8 mouse cellular contexts compared by ENCODE assay signal in the genomic region with DNA sequence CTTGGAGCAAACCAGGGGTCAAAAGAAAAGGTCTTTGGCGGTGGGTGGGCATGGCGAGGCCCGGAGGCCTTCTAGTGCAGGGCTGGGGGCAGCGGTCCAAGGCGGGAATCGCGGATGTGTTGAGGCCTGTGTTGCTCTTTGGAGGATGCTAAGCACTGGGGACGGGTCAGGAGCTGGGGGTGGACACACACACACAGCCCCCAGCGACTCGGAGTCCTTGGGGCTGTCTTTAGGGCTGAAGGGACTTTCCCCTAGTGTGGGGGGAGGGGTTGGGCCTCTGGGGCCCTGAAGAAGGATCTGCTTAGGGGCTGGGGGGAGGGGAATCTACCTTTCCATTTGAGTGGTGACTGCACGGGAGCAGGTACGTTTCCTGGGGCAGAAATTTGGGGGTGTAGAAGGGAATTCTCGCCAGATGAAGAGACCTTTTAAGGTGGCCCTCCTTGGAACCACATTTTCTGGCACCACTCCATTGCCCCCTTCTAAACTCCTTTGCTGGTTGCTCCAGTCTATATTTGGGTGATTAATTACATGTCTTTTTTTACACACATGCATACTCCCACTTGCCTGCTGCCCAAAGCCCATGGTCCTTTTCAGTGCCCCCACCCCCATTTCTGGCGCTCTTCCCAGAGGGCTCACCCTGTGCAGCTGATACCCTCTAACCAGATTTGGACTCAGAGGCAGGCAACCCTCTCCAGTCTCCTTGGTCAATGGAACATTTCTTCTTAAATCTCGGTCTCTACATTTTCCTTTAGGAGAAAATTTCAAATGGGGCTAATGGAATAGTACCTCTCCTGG. TPM values are rescaled to one million over a fixed set of nuclear protein-coding genes. Genes with fewer than 3 reads are reported as not detected.
DNase-seq lines count a peak whose midpoint lies in the region; ATAC-seq and TF ChIP-seq lines count a peak whose summit lies in the region.

No protein-coding gene starts in this region.

- H3K9ac ChIP-seq in neural tube, embryonic 11.5 days (ENCODE audit: low read length) = peak overlapping the region; percentile 77
- H3K9ac ChIP-seq in forebrain, embryonic 11.5 days (ENCODE audit: low read length) = peak overlapping the region; percentile 69
- H3K9ac ChIP-seq in hindbrain, postnatal 0 days (replicated peaks; ENCODE audit: low read length) = peak overlapping the region; percentile 66
- peak overlapping the region; percentile 69 for H3K9ac ChIP-seq in lung, embryonic 15.5 days

- no peaks in the 10 kb centered on the region for H3K9me3 ChIP-seq in neural tube, embryonic 11.5 days (ENCODE audit: control insufficient read depth, low read length)
- H3K9me3 ChIP-seq in forebrain, embryonic 11.5 days (ENCODE audit: control insufficient read depth, low read length) = no peaks in the 10 kb centered on the region
- no peaks in the 10 kb centered on the region for H3K9me3 ChIP-seq in hindbrain, postnatal 0 days (ENCODE audit: low read length)
- no peaks in the 10 kb centered on the region for H3K9me3 ChIP-seq in lung, embryonic 15.5 days

- no peak for TF ChIP-seq CTCF in hindbrain, postnatal 0 days (IDR thresholded peaks at IDR 0.05; ENCODE audit: low read depth)
- no peak for TF ChIP-seq CTCF in small intestine, adult 2 months (IDR thresholded peaks at IDR 0.05; ENCODE audit: extremely low read depth, insufficient read length, insufficient replicate concordance, low read depth, low read length)

- peak overlapping the region; percentile 53 for H3K4me3 ChIP-seq in neural tube, embryonic 11.5 days (ENCODE audit: low read depth, low read length)
- H3K4me3 ChIP-seq in forebrain, embryonic 11.5 days (ENCODE audit: low read depth, low read length) = peak overlapping the region; percentile 41
- H3K4me3 ChIP-seq in hindbrain, postnatal 0 days (ENCODE audit: low read length) = peak overlapping the region; percentile 53
- H3K4me3 ChIP-seq in lung, embryonic 15.5 days = peak overlapping the region; percentile 66
- peak overlapping the region; percentile 93 for H3K4me3 ChIP-seq in small intestine, adult 2 months (ENCODE audit: low read depth, low read length)

- ATAC-seq in neural tube, embryonic 11.5 days (ENCODE audit: insufficient read depth, low FRiP score, low TSS enrichment) = peak; percentile 65
- ATAC-seq in forebrain, embryonic 11.5 days (replicated peaks; ENCODE audit: low FRiP score) = peak; percentile 60
- ATAC-seq in hindbrain, postnatal 0 days = peak; percentile 71
- ATAC-seq in lung, embryonic 15.5 days (ENCODE audit: borderline replicate concordance, extremely low read depth, low FRiP score, low TSS enrichment) = peak; percentile 76

- no peaks in the 10 kb centered on the region for H3K27me3 ChIP-seq in neural tube, embryonic 11.5 days (ENCODE audit: control insufficient read depth, insufficient read depth, low read length)
- H3K27me3 ChIP-seq in forebrain, embryonic 11.5 days (ENCODE audit: control insufficient read depth, insufficient read depth, low read length) = no peaks in the 10 kb centered on the region
- no peaks in the 10 kb centered on the region for H3K27me3 ChIP-seq in hindbrain, postnatal 0 days (ENCODE audit: insufficient read depth, low read length)
- no peaks in the 10 kb centered on the region for H3K27me3 ChIP-seq in lung, embryonic 15.5 days
- no peaks in the 10 kb centered on the region for H3K27me3 ChIP-seq in small intestine, adult 2 months (ENCODE audit: control insufficient read depth, insufficient read depth, low read length)

- WGBS in neural tube, embryonic 11.5 days = 19% methylated on average over 14 of the region's 15 CpGs
- 24% methylated on average over 15 of the region's 15 CpGs for WGBS in forebrain, embryonic 11.5 days
- WGBS in hindbrain, postnatal 0 days = 28% methylated on average over 15 of the region's 15 CpGs
- 22% methylated on average over 15 of the region's 15 CpGs for WGBS in lung, embryonic 15.5 days
- WGBS in small intestine, adult 2 months = 24% methylated on average over 15 of the region's 15 CpGs

- H3K36me3 ChIP-seq in neural tube, embryonic 11.5 days (ENCODE audit: control insufficient read depth, insufficient read depth, low read length) = no peaks in the 10 kb centered on the region
- no peaks in the 10 kb centered on the region for H3K36me3 ChIP-seq in forebrain, embryonic 11.5 days (ENCODE audit: control insufficient read depth, insufficient read depth, low read length)
- no peaks in the 10 kb centered on the region for H3K36me3 ChIP-seq in hindbrain, postnatal 0 days (ENCODE audit: insufficient read depth, low read length)
- no peaks in the 10 kb centered on the region for H3K36me3 ChIP-seq in lung, embryonic 15.5 days
- H3K36me3 ChIP-seq in small intestine, adult 2 months (ENCODE audit: control insufficient read depth, insufficient read depth, low read length) = no peaks in the 10 kb centered on the region

- H3K27ac ChIP-seq in neural tube, embryonic 11.5 days (ENCODE audit: low read depth, low read length) = 0 out of 2 replicates have a peak overlapping the region, but pooled peaks have one; percentile 63
- no peak overlapping the region for H3K27ac ChIP-seq in forebrain, embryonic 11.5 days (ENCODE audit: low read depth, low read length)
- peak overlapping the region; percentile 80 for H3K27ac ChIP-seq in hindbrain, postnatal 0 days
- peak overlapping the region; percentile 33; the same call in 1 of the 2 replicates for H3K27ac ChIP-seq in lung, embryonic 15.5 days
- H3K27ac ChIP-seq in small intestine, adult 2 months (ENCODE audit: insufficient read depth, low read depth, low read length) = 0 out of 2 replicates have a peak overlapping the region, but pooled peaks have one; percentile 53

- TF ChIP-seq POLR2A in small intestine, adult 2 months (IDR thresholded peaks at IDR 0.05; ENCODE audit: low read depth, low read length) = no peak

- no peaks in the 10 kb centered on the region for H3K4me1 ChIP-seq in neural tube, embryonic 11.5 days (ENCODE audit: control insufficient read depth, insufficient read depth, low read length)
- no peaks in the 10 kb centered on the region; the same call in 1 of the 2 replicates for H3K4me1 ChIP-seq in forebrain, embryonic 11.5 days (replicated peaks; ENCODE audit: control insufficient read depth, insufficient read depth, low read length)
- no peaks in the 10 kb centered on the region for H3K4me1 ChIP-seq in hindbrain, postnatal 0 days (ENCODE audit: insufficient read depth, low read length)
- H3K4me1 ChIP-seq in lung, embryonic 15.5 days = 0 out of 2 replicates have a peak, but pooled peaks cover 4% of the 10 kb centered on the region
- H3K4me1 ChIP-seq in small intestine, adult 2 months (ENCODE audit: control insufficient read depth, insufficient read depth, insufficient read length, low read length) = no peaks in the 10 kb centered on the region

- no peak for DNase-seq in neural tube, embryonic 11.5 days (ENCODE audit: low spot score)
- DNase-seq in neural tube, embryonic 10.5 days (ENCODE audit: extremely low spot score, low spot score) = no peak
- peak; percentile 29 for DNase-seq in ZHBTc4 (ENCODE audit: low read depth, low spot score)
- DNase-seq in forebrain, embryonic 11.5 days (ENCODE audit: low spot score) = no peak
- DNase-seq in hindbrain, postnatal 0 days (ENCODE audit: low spot score) = peak; percentile 30
- DNase-seq in urinary bladder, adult 18-20 months (ENCODE audit: low spot score in 2 of 2) = no peak

- H3K4me2 ChIP-seq in neural tube, embryonic 11.5 days (ENCODE audit: low read depth) = peak overlapping the region; percentile 53
- H3K4me2 ChIP-seq in forebrain, embryonic 11.5 days (ENCODE audit: low read depth, low read length, severe bottlenecking) = peak overlapping the region; percentile 51
- peak overlapping the region; percentile 60 for H3K4me2 ChIP-seq in hindbrain, postnatal 0 days (ENCODE audit: low read depth, low read length)
- H3K4me2 ChIP-seq in lung, embryonic 15.5 days = peak overlapping the region; percentile 58

RNA-seq across cellular contexts. Expression of a gene that starts 0.7 kb away (rescaled TPM):
- polyA plus RNA-seq in neural tube, embryonic 11.5 days (2014; fragmentation: Nextera tagmentation; extraction: Ambion mirVana) = 18.1 and 21.3 TPM in 2 replicates
- polyA plus RNA-seq in forebrain, embryonic 11.5 days (2014; fragmentation: Nextera tagmentation; extraction: Ambion mirVana) = 16.9 and 21.0 TPM in 2 replicates
- total RNA-seq in hindbrain, postnatal 0 days (2014; rRNA removed) = 35.8 and 40.2 TPM in 2 replicates
- 5.3 and 5.5 TPM in 2 replicates for polyA plus RNA-seq in hindbrain, postnatal 0 days (2015; fragmentation: Nextera tagmentation; extraction: Ambion mirVana)
- 13.3 and 13.5 TPM in 2 replicates for polyA plus RNA-seq in lung, embryonic 15.5 days (2015; fragmentation: Nextera tagmentation; extraction: Ambion mirVana)
- 2.1 and 2.2 TPM in 2 replicates for polyA plus RNA-seq in small intestine, adult 2 months (2012; rRNA removed)

RNA-seq across cellular contexts. Expression of a gene that starts 6.5 kb away (rescaled TPM):
- not detected in 2 replicates for polyA plus RNA-seq in neural tube, embryonic 11.5 days (2014; fragmentation: Nextera tagmentation; extraction: Ambion mirVana)
- polyA plus RNA-seq in forebrain, embryonic 11.5 days (2014; fragmentation: Nextera tagmentation; extraction: Ambion mirVana) = not detected in 2 replicates
- total RNA-seq in hindbrain, postnatal 0 days (2014; rRNA removed) = not detected in 2 replicates
- polyA plus RNA-seq in hindbrain, postnatal 0 days (2015; fragmentation: Nextera tagmentation; extraction: Ambion mirVana) = not detected in 2 replicates
- polyA plus RNA-seq in lung, embryonic 15.5 days (2015; fragmentation: Nextera tagmentation; extraction: Ambion mirVana) = not detected in 2 replicates
- not detected in 2 replicates for polyA plus RNA-seq in small intestine, adult 2 months (2012; rRNA removed)

RNA-seq across cellular contexts. Expression of a gene that starts 50.4 kb away (rescaled TPM):
- not detected in 2 replicates for polyA plus RNA-seq in neural tube, embryonic 11.5 days (2014; fragmentation: Nextera tagmentation; extraction: Ambion mirVana)
- not detected in 2 replicates for polyA plus RNA-seq in forebrain, embryonic 11.5 days (2014; fragmentation: Nextera tagmentation; extraction: Ambion mirVana)
- not detected in 2 replicates for total RNA-seq in hindbrain, postnatal 0 days (2014; rRNA removed)
- polyA plus RNA-seq in hindbrain, postnatal 0 days (2015; fragmentation: Nextera tagmentation; extraction: Ambion mirVana) = not detected in 2 replicates
- polyA plus RNA-seq in lung, embryonic 15.5 days (2015; fragmentation: Nextera tagmentation; extraction: Ambion mirVana) = 0.17 TPM in 1 of 2 replicates, not detected in the other
- polyA plus RNA-seq in small intestine, adult 2 months (2012; rRNA removed) = not detected in 2 replicates

RNA-seq across cellular contexts. Expression of a gene that starts 50.4 kb away (rescaled TPM):
- polyA plus RNA-seq in neural tube, embryonic 11.5 days (2014; fragmentation: Nextera tagmentation; extraction: Ambion mirVana) = not detected in 2 replicates
- polyA plus RNA-seq in forebrain, embryonic 11.5 days (2014; fragmentation: Nextera tagmentation; extraction: Ambion mirVana) = not detected in 2 replicates
- total RNA-seq in hindbrain, postnatal 0 days (2014; rRNA removed) = not detected in 2 replicates
- polyA plus RNA-seq in hindbrain, postnatal 0 days (2015; fragmentation: Nextera tagmentation; extraction: Ambion mirVana) = not detected in 2 replicates
- not detected in 2 replicates for polyA plus RNA-seq in lung, embryonic 15.5 days (2015; fragmentation: Nextera tagmentation; extraction: Ambion mirVana)
- not detected in 2 replicates for polyA plus RNA-seq in small intestine, adult 2 months (2012; rRNA removed)

RNA-seq across cellular contexts. Expression of a gene that starts 55.4 kb away (rescaled TPM):
- polyA plus RNA-seq in neural tube, embryonic 11.5 days (2014; fragmentation: Nextera tagmentation; extraction: Ambion mirVana) = not detected in 2 replicates
- not detected in 2 replicates for polyA plus RNA-seq in forebrain, embryonic 11.5 days (2014; fragmentation: Nextera tagmentation; extraction: Ambion mirVana)
- total RNA-seq in hindbrain, postnatal 0 days (2014; rRNA removed) = 0.14 and 0.16 TPM in 2 replicates
- polyA plus RNA-seq in hindbrain, postnatal 0 days (2015; fragmentation: Nextera tagmentation; extraction: Ambion mirVana) = 0.06 TPM in 1 of 2 replicates, not detected in the other
- polyA plus RNA-seq in lung, embryonic 15.5 days (2015; fragmentation: Nextera tagmentation; extraction: Ambion mirVana) = not detected in 2 replicates
- not detected in 2 replicates for polyA plus RNA-seq in small intestine, adult 2 months (2012; rRNA removed)

Comparison
In these comparisons a context has a peak if more than half of its experiments do, and no peak if none do; other contexts are left out.
1. DNase-seq: peak in ZHBTc4 (single experiment) and hindbrain, postnatal 0 days (single experiment); none in neural tube, embryonic 11.5 days (single experiment), neural tube, embryonic 10.5 days (single experiment), forebrain, embryonic 11.5 days (single experiment) and urinary bladder, adult 18-20 months (0 of 2).
2. H3K4me3 ChIP-seq: peak in every context shown above with its lines; median percentile 93 in small intestine, adult 2 months; 66 in lung, embryonic 15.5 days; 53 in neural tube, embryonic 11.5 days; 53 in hindbrain, postnatal 0 days; 41 in forebrain, embryonic 11.5 days.
3. Peak in every context shown above with its lines, with median percentiles within 50 percentile points of each other: ATAC-seq, H3K4me2 ChIP-seq and H3K9ac ChIP-seq.